Mouse (Mus musculus) heart, adult 9 months (tissue): ENCODE measurements around the gene Skor1.

Experiments used
- DNase-seq, 2 experiments: peaks; one replicate each; pipeline ENCODE4 v3.0.0; 2022; ENCODE audit warnings: low spot score in 2 of 2

Skor1 gene

GRCm38 (mm10) chr9:63133659-63134058 is 15.1 kb downstream of the Skor1 start:
- no peak for DNase-seq

DNA sequence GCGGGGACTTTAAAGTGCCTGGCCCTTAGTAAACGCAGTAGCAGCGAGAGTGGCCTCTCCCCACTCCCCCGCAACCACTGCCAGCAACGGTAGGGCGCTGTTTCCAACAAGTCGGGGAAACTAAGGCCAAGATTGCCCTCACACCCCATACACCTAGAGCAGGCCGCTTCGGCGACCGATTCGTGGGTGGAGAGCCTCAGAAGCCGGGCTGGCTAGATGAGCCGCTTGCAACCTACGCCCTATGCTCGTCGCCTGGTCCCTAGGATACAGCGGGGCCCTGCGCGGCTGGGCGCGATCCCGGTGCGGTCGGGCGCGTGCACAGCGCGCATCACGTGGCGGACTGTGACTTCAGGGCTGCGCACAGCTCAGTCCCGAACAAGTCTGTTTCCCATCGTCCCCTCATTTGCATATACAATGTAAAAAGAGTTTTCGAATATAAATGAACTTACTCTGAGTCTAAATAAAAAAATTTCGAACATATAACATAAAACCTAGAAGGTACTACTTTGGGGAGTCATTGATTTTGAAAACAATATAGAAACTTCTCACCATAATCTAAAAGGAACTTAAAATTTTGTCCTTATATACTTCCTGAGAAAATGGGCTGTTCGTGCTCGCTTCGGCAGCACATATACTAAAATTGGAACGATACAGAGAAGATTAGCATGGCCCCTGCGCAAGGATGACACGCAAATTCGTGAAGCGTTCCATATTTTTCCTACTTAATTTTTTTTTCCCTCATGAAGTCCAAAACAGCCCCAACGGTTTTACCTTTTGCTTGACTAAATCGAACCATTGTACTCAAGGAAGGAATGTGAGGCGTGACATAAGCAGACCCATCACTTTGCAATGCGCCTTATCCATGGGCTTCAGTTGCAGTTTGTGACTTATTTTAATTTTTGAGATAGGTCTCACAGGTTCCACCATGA is 15.8 kb downstream of the Skor1 start:
- peak; percentile 96 for DNase-seq

DNA sequence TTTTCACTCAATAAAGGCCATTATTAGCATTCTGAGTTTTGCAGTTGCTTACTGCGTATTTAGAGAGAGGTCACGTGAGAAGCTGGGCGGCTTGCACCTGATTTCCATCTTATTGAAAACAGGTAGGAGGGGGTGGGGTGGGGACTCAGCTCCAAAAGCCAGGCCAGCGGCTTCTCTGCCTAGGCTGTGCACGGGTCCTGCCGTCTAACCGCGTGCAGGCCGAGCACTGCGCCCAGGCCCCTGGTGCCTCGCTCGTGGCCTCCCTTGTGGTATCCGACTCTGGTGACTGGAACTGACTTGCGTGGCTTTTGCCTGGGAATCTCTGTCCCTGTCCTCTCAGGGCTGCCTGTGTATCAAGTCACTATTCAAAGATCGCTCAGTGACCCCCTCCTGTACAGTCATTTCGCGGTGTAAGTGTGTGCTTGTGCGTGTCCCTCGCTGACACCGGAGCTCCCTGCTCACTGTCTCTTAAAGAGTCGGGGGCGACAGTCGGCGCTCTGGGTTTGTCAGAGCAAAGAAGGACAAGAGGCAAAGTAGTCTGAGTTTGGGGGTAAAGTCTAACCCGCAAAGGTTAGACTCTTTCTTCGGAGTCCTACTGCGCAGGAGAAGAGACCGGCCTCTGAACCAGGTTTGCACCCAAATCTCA is 16.7 kb downstream of the Skor1 start:
- peak in 1 of 2 experiments; percentile 47 for DNase-seq

DNA sequence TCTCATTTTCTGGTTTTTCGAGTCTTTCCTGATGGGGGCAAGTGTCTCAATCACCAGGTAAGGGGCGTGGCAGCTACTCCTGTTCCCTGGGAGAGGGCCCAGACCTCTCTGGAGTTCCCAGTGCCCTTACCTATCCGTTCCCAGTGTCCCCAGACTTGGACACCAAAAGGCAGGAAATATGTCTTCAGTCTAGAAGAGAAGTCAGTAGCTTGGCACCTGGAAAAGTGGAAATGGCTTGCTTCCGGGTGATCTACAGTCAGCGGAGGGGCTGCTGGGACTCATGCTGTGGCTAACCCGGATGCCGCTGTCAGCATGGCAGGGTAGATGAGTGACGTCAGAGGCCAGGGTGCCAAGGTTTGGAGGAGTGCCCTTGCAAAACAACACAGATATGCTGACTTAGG is 19.1 kb downstream of the Skor1 start:
- DNase-seq = no peak

DNA sequence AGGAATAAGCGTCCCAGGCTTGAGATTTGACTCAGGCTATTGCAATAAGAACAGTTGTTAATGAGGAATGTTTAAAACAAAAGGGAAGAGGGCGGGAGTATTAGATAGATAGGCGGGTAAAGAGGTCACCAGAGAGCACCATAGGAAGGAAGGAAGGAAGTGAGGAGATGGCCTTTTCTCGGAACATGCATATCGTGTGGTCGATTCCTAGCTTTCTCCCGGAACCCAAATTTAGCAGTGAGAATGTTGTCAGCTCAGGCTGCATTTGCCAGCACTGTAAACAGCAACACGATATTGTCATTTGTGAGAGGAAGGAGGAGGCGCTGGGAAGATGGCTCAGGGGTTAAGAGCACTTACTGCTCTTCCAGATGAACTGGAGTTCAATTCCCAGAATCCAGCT is 24.2 kb downstream of the Skor1 start:
- no peak for DNase-seq

GRCm38 (mm10) chr9:63123451-63124438 is 25.0 kb downstream of the Skor1 start:
- DNase-seq = peak; percentile 92 to 93

DNA sequence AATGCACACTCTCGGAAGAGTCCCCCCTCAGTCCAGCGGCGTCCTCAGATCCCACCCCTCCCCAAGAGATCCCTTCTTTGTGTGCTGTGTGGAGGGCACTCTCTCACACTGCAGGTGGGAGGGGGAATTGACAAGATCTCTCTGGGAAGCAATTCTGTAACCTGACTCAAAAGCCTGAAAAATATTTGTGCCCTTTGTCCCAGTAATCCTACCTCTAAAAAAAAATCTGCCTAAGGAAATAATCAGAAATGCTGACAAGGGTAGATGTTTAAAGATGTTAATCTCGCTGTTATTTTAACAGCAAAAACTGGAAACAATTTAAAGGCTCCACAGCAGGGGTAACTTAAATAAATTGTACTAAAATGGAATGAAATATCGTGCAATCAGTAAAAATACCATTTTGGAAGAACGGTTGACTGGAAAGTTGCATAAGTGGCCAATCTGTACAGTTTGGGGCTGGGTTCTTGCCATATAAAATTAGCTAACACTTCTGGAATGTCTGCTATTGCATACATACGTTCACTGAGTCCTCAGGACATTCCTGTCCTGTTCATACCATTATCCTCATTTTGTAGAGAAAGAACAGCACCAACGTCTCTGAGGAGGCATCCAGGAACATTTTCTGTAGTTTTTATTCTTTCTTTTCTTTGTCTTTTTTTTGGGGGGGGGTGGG is 26.5 kb downstream of the Skor1 start:
- no peak for DNase-seq

GRCm38 (mm10) chr9:63118385-63118784 is 30.4 kb downstream of the Skor1 start:
- DNase-seq = no peak

DNA sequence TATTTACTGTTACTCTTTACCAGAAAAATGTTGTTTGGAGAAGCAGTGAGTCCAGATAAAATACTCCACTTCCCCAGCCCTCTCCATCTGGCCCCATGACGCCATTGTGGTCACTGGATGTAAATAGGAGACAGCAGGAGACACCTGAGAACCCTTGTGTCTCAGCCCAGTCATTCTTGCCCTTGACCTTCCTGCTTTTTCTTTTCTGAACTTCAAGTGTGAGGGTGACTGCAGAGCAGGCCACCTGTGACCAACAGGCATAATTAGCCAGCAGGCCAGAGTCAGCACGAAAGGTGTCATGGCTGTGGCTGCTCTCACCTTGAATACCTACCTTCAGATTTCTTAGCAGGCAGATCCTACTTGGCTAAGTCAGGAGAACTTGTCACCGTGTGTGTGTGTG is 36.2 kb downstream of the Skor1 start:
- DNase-seq = no peak

- no peak for DNase-seq
These were observed 39.0 kb downstream of the Skor1 start for GRCm38 (mm10) chr9:63109782-63110087.

DNA sequence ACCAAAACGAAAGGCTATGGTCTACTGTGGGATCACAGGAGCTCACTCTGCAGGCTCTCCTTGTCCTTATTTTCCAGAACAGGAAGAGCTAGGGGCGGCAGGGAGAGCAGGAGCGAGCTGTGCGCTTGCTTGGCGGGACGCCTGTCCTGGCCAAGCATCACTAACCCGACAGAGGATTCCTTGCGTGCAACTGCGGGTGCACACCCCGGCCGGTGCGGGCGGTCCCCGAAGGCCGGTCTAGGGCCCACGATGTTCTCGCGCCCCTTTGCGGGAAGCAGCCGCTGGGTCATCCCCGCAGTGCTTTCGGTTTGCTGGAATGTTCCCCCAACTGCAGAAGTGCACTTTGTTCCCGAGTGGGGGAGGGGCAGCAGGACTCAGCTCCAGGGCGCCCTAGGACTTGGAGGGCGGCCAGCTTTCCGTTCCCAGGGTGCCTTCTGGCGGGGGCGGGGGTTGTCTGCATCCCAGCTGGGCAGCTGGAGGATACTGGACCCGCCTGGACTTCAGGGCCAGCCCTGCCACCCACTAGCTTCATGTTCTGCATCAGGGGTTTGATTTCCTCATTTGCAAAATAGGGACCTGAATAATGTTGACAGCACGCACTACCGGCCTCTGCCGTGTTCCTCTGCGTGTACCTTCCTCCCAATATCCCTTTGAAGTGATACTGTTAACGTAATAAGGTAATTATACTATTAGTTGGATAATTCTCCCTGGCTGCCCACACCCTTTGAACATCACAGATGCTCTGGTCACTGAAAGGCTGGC is 39.6 kb downstream of the Skor1 start:
- peak; percentile 97 for DNase-seq

DNA sequence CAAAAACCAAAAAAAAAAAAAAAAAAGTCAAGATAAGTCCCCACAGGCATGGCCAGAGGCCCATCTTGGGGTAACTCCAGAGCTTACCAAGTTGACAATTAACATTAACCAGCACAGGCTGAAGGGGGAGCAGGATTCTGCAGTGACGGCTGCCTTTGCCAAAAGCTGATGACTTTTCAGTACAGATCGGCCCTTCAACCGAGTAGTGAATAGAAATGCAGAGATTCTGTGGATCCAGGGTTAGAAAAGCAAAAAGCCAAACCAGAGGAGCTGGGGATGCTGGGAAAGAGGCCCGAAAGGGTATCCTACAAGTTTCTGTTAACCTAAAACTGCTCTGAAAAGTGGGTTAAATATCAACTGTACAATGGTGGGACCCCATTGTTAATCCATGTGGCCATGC is 40.2 kb downstream of the Skor1 start:
- peak; percentile 44 to 47 for DNase-seq

GRCm38 (mm10) chr9:63100660-63101059 is 48.1 kb downstream of the Skor1 start:
- DNase-seq = peak in 1 of 2 experiments; percentile 13

DNA sequence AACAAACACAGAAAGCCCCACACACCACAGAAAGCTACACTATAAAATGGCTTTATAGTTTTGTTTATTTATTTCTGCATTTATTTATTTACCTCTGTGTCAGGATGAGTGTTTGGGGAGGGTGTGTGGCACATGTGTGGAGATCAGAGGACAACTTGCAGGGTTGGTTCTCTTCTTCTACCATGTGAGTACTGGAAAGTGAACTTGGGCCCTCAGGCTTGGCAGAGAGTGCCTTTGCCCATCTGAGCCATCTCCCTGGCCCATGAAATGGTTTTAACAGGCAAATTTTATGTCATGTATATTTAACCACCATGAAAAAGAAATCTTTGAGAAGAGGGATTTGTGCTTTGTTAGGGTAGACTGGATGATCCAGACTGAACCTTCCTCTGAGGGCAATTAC is 48.9 kb downstream of the Skor1 start:
- DNase-seq = no peak

DNA sequence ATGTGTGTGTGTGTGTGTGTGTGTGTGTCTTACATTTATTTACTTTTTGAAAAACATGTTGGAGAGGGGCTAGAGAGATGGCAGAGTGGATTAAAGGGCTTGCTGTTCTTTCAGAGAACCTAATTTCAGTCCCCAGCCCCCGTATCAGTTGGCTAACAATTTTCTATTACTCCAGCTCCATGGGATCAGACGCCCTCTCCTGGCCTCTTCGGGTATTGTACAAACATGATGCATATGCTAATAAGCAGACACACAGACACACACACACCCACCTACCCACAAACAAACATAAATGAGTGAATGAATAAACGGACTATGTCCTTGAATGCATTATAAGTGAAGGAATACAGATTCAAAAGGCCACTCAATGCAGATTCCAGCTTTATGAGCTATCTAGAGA is 49.4 kb downstream of the Skor1 start:
- no peak for DNase-seq

- no peak for DNase-seq
These were observed 49.9 kb downstream of the Skor1 start for GRCm38 (mm10) chr9:63098887-63099286.

- DNase-seq = no peak
These were observed 51.6 kb downstream of the Skor1 start for GRCm38 (mm10) chr9:63097204-63097603.

GRCm38 (mm10) chr9:63094030-63094429 is 54.7 kb downstream of the Skor1 start:
- DNase-seq = no peak

- no peak for DNase-seq
These were observed 56.2 kb downstream of the Skor1 start for GRCm38 (mm10) chr9:63092567-63092966.

DNA sequence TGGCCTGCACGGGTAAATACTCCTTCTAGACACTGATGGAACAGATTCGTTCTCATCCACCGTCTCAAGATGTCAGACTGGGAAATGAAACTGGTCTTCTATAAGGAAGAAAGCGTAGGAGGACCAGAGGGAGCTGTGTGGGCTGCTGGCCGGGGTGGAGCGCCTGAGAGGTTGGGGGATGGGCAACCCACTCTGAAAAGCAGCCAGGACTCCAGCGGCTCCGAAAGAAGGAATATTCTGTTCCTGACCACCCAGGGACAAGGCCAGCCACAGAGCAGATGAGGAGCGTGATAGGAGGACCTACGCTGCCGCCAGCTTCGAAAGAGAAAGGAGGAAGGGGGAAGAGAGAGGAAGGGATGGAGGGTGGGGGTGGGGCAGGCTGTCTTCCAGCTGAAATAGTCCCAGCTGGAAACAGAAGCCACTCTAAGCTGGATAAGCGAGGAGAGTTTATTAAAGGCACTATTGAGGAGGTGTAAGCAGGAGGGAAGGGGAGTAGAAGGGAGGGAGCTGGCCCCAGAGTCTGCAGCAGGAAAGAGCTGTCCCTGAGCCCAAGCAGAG is 56.7 kb downstream of the Skor1 start:
- peak; percentile 81 to 82 for DNase-seq
